Mouse (Mus musculus) cerebellum, adult 9-11 months (tissue): ENCODE results near the gene Cpvl.

ENCODE experiments used
- DNase-seq: peaks from one replicate; pipeline ENCODE4 v3.0.0; 2022

Cpvl gene

DNA sequence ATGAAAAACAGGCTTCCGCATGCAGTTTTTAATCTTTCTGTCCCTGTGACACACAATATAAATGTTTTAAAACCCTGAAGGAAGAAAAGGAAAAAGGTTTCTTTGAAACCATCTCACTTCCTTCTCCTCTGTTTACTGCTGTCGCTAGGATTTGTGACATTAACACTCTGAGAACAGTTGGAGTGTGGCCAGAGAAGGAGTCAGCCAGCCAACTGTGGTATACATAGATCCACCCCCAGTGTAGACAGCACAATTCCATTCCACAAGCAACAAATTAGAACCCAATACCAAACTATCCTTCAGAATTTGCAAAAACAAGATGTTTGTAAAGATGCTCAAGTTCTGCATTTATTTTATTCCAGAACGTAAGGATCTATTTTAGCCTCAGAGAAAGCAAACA lies 6.7 kb downstream of the Cpvl start:
- DNase-seq, result peak; percentile 36

DNA sequence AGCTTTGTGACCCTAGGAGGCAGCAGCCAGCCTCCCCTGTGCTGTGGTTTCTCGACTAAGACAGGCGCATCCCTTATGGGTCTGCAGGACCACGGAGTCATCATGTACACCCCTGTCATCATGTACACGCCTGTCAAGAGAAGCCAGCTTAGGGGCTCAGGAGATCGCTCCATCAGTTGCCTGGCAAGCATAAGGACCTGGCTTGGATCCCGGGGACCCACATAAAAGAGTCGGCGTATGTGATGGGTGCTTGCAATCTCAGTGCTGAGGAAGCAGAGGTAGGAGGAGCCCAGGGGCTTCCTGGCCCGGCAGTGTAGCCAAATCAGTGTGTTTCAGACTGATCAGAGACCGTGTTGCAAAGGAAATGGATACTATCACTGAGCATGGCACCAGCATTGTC lies 9.4 kb downstream of the Cpvl start:
- DNase-seq, result peak; percentile 22

- DNase-seq, result peak; percentile 59
Measured at GRCm38 (mm10) chr6:53968550-53968949, 9.9 kb downstream of the Cpvl start.

DNA sequence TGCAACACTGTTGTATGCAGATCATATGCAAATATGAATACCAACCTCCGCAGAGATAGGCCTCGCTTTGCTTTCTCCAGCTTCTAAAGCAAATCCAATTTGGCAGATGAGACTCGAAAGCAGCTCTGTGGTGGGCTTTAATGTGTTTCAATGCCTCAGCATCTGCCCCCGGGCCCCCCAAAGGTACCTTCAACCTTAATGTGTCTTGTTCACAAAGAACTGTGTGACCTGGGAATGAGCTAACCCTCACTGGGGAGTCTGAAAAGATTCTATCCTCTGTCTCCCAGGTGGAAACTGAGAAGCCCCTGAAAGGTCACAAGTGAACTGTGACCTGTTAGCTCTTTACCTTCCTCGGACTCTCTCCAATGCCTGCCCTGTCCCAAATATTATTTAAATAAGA lies 11.9 kb downstream of the Cpvl start:
- no peak for DNase-seq

GRCm38 (mm10) chr6:53965900-53966299 lies 12.6 kb downstream of the Cpvl start:
- DNase-seq, result no peak

- no peak for DNase-seq
Measured at GRCm38 (mm10) chr6:53963906-53964496, 14.5 kb downstream of the Cpvl start.

- no peak for DNase-seq
Measured at GRCm38 (mm10) chr6:53962006-53962405, 16.5 kb downstream of the Cpvl start.

DNA sequence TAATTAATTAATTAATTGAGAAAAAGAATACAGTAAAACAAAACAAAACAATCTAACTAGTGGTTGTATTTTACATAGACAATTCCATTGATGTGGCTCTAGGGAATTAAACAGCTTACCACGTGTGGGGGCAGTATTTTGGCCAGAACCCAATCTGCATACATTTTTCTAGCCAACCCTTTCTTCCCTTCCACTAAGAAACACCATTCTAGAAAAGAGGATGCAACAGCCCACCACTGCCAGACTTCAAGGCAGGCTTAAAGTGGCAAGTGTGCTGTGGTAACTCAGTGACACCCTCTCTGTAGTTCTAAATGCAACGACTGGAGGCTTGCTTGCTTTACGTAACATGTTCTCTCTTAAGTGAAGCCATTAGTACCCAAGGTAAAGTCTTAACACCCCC lies 18.6 kb downstream of the Cpvl start:
- no peak for DNase-seq

DNA sequence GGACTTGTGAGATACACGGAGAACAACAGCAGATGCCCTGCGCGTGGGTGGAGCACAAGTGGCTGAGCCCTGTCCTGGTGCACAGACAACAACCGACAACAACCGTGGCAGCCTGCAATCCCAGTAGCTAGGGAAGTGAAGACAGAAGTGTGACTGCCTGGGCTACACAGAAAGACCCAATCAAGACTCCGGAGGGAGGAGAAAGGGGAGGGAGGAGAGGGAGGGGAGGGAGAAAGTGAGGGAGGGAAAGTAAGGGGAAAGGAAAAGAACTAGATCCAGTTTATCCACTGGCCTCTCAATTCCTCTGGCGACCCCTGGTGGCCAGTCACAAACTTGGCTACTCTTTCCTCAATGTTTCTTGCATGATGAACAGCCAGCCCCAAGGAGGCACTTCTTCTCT lies 20.1 kb downstream of the Cpvl start:
- DNase-seq, result peak; percentile 76

GRCm38 (mm10) chr6:53956513-53956912 lies 22.0 kb downstream of the Cpvl start:
- no peak for DNase-seq

DNA sequence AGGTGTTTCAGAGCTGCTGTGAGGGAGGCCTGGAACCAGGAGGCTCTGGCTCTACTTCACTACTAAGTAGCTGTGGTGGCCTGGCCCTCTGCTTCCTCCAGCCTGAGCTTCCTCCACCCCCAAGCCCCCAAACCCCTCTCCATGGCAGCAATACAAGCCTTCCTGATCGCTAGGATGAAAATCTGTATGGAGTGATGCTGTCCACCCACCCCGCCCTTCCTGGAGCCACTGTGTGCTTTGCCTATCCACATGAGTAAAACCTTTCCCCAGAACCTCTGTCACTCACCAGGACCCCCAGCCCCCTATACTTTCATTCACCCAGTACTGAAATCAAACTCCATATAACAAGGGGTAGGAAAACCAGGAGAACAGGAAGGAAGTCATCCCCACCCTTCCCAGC lies 22.6 kb downstream of the Cpvl start:
- DNase-seq, result no peak

DNA sequence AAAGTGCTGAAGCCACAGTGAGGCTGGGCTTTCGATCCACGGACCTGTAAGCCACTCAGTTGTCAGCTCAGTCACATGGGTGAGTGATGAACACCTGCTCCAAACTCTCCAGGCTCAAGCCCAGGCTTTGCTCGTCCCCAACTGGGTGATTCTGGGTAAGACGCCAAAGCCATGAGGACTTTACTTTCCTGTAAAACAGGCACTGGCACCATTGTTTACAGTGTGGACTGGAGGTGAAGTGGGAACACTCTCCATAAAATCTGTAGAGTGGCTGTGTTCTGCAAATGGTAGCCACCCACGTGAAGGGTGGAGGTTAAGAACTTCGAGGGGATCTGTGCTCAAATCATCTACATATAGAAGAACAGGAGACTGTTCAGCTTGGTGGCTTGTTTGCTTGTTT lies 23.2 kb downstream of the Cpvl start:
- no peak for DNase-seq

DNA sequence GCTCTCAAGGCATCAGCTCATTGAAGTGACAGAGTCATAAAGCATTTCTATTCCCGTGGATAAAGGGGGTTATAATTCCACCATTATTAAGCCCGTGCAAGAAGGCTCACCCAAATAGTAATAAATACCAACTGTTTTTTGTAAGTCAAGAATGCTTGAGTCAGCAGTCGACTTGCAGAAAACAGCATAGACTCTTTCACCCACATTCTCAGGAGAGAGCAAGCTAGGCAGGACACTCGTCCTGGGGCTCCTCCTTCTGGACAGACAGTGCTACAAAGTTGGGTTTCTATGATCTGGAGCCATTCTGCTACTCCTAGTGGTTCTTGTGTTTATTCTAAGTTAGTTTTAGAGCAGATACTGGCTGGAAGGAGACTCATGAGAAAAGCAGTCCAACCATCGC lies 24.4 kb downstream of the Cpvl start:
- no peak for DNase-seq

DNA sequence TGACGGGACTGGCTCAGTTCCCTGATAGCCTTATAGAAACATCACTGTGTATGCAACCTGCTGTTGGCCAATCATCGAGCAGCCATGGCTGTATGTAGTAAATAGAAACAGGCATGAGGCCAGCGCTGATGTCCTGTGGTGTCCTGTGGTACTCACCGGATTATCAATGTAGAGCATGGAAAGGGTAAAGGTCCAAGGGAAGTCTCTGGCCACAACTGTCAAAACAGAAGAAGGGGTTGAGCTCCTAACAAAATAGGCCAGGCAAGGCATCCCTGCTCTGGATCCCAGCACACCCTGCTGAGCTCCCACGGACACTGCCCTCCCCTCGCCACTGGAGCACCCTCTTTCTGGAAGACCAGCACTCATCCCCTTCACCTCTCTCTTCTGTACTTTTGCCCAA lies 25.1 kb downstream of the Cpvl start:
- no peak for DNase-seq

- no peak for DNase-seq
Measured at GRCm38 (mm10) chr6:53951421-53951820, 27.1 kb downstream of the Cpvl start.

DNA sequence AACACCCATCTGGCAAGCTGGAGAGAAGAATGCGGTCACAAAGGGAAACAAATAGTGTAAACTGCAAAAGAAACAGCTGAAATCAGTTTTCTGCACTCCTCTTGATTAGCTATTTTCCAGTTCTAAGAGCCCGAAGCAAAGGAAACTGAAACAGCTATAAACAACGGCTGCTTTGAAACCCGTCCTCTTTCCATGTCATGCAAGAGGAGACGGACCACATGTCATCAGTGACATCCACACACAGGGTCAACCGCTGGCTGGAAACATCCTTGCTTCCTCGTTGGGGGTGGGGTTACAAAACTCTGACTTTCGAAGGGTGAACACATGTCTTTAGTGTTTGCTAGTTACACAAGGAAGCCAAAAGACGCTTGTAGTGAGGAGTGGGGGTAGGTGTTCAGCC lies 27.6 kb downstream of the Cpvl start:
- no peak for DNase-seq

DNA sequence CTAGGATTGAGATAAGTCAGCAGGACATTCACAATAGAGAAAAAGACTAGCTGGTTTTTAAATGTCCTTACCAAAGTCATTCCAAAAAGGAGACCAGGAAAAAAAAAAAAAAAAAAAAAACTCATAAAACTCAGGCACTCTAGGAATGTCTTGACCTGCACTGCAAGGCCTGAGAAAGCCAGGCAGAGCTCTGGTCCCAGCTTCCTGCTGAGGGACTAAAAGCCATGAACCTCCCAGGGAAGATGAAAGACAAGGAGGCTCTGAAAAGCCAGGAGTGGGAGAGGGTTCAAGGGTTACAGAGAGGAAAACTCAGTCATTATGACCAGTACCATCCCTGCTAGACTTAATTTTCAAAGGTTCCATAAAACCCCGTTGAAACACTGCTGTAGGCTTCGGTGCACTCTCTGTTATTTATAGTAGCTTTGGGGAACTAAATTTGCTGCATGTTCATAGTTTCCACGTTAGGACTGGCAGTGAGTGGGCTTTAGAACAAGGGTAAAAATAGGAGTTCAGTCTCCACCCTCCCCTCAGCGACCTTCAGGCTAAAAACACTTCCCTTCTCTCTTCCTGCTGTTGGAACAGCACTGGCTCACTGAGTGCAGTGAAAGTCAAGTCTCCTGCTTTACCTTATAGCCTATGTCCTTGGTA lies 30.0 kb downstream of the Cpvl start:
- no peak for DNase-seq

- no peak for DNase-seq
Measured at GRCm38 (mm10) chr6:53944887-53945286, 33.6 kb downstream of the Cpvl start.

DNA sequence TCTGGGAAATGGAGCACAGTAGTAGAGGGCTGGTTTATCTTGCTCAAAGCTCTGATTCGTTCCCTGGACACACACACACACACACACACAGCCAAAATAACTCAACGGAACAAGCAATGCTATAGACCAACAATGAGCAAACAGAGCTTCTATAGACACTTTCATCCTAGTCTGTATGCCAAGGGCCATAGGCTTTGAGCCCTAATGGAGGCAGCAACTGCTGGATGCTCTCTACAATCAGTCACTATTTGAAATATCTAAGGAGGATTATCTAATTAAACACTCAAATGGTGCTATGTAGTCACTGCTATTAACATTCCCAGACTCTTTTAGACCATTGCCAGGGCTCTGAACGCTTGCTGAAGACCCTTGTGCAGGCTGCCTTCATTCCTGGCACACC lies 34.1 kb downstream of the Cpvl start:
- DNase-seq, result no peak

GRCm38 (mm10) chr6:53942190-53942831 lies 36.2 kb downstream of the Cpvl start:
- no peak for DNase-seq

DNA sequence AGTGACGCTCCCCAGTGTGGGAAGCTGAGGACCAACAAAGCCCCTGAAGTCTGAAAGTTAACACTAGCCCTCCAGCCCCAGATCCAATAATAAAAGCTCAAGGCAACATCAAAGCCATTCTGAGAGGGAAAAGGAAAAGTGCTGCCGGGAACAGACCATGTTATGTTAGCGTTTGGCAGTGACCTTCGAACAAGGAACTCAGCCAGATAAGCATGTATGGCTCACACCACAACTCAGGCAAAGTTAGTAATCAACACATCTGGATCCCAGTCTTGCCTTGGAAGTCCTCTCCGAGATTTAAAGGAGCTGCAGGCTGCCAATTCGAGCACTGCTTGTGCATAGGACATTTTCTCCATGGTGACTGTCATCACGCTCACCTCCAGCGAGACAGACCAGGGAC lies 38.7 kb downstream of the Cpvl start:
- DNase-seq, result no peak

GRCm38 (mm10) chr6:53938942-53939341 lies 39.5 kb downstream of the Cpvl start:
- no peak for DNase-seq

DNA sequence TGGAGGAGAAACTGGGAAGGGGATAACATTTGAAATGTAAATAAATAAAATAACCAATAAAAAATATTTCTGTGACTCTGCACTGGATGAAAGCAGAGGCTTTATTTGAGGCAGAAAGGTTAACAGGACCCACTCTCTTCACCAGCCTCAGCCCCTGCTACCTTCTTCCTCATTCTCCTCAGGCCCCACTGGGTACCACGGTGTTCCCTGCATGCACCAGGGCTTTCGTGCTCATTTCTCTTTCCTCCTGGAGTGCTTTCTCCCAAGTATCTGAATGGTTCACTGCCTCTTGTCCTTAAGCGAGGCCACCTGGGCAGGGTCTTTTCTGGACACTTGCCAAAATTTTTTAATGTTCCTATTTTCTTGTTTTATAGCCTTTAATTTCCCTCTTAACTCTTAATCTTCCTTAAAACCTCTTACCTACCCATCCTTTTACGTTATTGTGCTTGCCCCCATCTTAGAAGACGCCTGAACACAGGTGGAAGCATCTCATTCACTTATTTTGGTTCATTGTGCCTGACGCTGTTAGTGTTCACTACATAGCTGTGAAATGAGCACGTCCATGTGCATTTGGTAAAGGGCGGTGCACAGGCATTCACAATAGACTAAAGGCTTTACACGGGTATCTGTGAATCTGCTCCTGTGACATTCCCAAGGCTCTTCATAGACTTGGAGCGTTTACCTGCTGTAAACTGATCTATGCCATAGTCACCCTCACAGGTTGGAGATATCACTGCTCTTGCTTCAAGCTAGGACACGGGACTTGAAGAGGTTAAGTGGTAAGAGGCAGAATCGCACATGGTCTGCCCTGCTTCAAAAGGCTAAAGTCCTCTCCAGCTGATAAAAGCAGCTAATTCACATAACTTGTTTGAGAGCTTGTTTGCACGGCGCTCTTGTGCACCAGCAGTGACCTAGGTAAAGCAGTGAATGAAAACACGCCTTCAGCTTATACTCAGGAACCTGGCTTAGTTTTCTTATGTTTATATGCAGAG lies 41.0 kb downstream of the Cpvl start:
- no peak for DNase-seq
